Mouse (Mus musculus): ENCODE data around the gene Nfatc2ip. TPM values are rescaled to one million over a fixed set of nuclear protein-coding genes. Genes with fewer than 3 reads are reported as not detected.
A peak's percentile ranks its signal among the peaks of the same experiment; 100 is the strongest.

Gene Nfatc2ip
- polyA plus RNA-seq (2012; rRNA removed), result 11.0 and 15.7 TPM in 2 replicates

- DNase-seq (ENCODE audit: low read depth), result peak; percentile 99
- TF ChIP-seq CTCF (IDR thresholded peaks at IDR 0.05; ENCODE audit: borderline replicate concordance, extremely low read depth, insufficient read depth, insufficient read length), result no peak
- TF ChIP-seq POLR2A (IDR thresholded peaks at IDR 0.05; ENCODE audit: borderline replicate concordance, extremely low read depth, insufficient read depth, insufficient read length, poor library complexity, severe bottlenecking), result peak; percentile 52; the same call in 1 of the 2 replicates
Observed at GRCm38 (mm10) chr7:126396298-126397119, at the start of gene Nfatc2ip. TSS of gene Nfatc2ip (minus strand) at chr7:126396737.

GRCm38 (mm10) chr7:126446217-126446616 lies 49.7 kb upstream of the Nfatc2ip start:
- DNase-seq (ENCODE audit: low read depth), result no peak
- TF ChIP-seq CTCF (IDR thresholded peaks at IDR 0.05; ENCODE audit: borderline replicate concordance, extremely low read depth, insufficient read depth, insufficient read length), result no peak
- no peak for TF ChIP-seq POLR2A (IDR thresholded peaks at IDR 0.05; ENCODE audit: borderline replicate concordance, extremely low read depth, insufficient read depth, insufficient read length, poor library complexity, severe bottlenecking)

- TF ChIP-seq POLR2A (IDR thresholded peaks at IDR 0.05; ENCODE audit: borderline replicate concordance, extremely low read depth, insufficient read depth, insufficient read length, poor library complexity, severe bottlenecking) (no peak), CTCF (IDR thresholded peaks at IDR 0.05; ENCODE audit: borderline replicate concordance, extremely low read depth, insufficient read depth, insufficient read length) (no peak)
- DNase-seq (ENCODE audit: low read depth), result no peak
Observed at GRCm38 (mm10) chr7:126445104-126445815, 48.7 kb upstream of the Nfatc2ip start.

- TF ChIP-seq CTCF (IDR thresholded peaks at IDR 0.05; ENCODE audit: borderline replicate concordance, extremely low read depth, insufficient read depth, insufficient read length) (no peak), POLR2A (IDR thresholded peaks at IDR 0.05; ENCODE audit: borderline replicate concordance, extremely low read depth, insufficient read depth, insufficient read length, poor library complexity, severe bottlenecking) (no peak)
- DNase-seq (ENCODE audit: low read depth), result no peak
Observed at GRCm38 (mm10) chr7:126444536-126444935, 48.0 kb upstream of the Nfatc2ip start.

- TF ChIP-seq POLR2A (IDR thresholded peaks at IDR 0.05; ENCODE audit: borderline replicate concordance, extremely low read depth, insufficient read depth, insufficient read length, poor library complexity, severe bottlenecking) (no peak), CTCF (IDR thresholded peaks at IDR 0.05; ENCODE audit: borderline replicate concordance, extremely low read depth, insufficient read depth, insufficient read length) (no peak)
Observed at GRCm38 (mm10) chr7:126443997-126444396, 47.5 kb upstream of the Nfatc2ip start.

GRCm38 (mm10) chr7:126440134-126440533 lies 43.6 kb upstream of the Nfatc2ip start:
- no peak for TF ChIP-seq CTCF (IDR thresholded peaks at IDR 0.05; ENCODE audit: borderline replicate concordance, extremely low read depth, insufficient read depth, insufficient read length)
- no peak for TF ChIP-seq POLR2A (IDR thresholded peaks at IDR 0.05; ENCODE audit: borderline replicate concordance, extremely low read depth, insufficient read depth, insufficient read length, poor library complexity, severe bottlenecking)
- peak; percentile 17 for DNase-seq (ENCODE audit: low read depth)

More at GRCm38 (mm10) chr7:126443997-126444396, 47.5 kb upstream of the Nfatc2ip start:
- no peak for DNase-seq (ENCODE audit: low read depth)

GRCm38 (mm10) chr7:126436851-126437250 lies 40.3 kb upstream of the Nfatc2ip start:
- peak; percentile 58 for DNase-seq (ENCODE audit: low read depth)
- TF ChIP-seq POLR2A (IDR thresholded peaks at IDR 0.05; ENCODE audit: borderline replicate concordance, extremely low read depth, insufficient read depth, insufficient read length, poor library complexity, severe bottlenecking) (no peak), CTCF (IDR thresholded peaks at IDR 0.05; ENCODE audit: borderline replicate concordance, extremely low read depth, insufficient read depth, insufficient read length) (peak; percentile 90)

GRCm38 (mm10) chr7:126435801-126436200 lies 39.3 kb upstream of the Nfatc2ip start:
- TF ChIP-seq CTCF (IDR thresholded peaks at IDR 0.05; ENCODE audit: borderline replicate concordance, extremely low read depth, insufficient read depth, insufficient read length), result no peak
- DNase-seq (ENCODE audit: low read depth), result no peak

- no peak for DNase-seq (ENCODE audit: low read depth)
- TF ChIP-seq CTCF (IDR thresholded peaks at IDR 0.05; ENCODE audit: borderline replicate concordance, extremely low read depth, insufficient read depth, insufficient read length), result no peak
- TF ChIP-seq POLR2A (IDR thresholded peaks at IDR 0.05; ENCODE audit: borderline replicate concordance, extremely low read depth, insufficient read depth, insufficient read length, poor library complexity, severe bottlenecking), result no peak
Observed at GRCm38 (mm10) chr7:126434726-126435125, 38.2 kb upstream of the Nfatc2ip start.

GRCm38 (mm10) chr7:126430167-126430566 lies 33.6 kb upstream of the Nfatc2ip start:
- no peak for DNase-seq (ENCODE audit: low read depth)
- TF ChIP-seq POLR2A (IDR thresholded peaks at IDR 0.05; ENCODE audit: borderline replicate concordance, extremely low read depth, insufficient read depth, insufficient read length, poor library complexity, severe bottlenecking) (no peak), CTCF (IDR thresholded peaks at IDR 0.05; ENCODE audit: borderline replicate concordance, extremely low read depth, insufficient read depth, insufficient read length) (no peak)

GRCm38 (mm10) chr7:126429503-126429898 lies 33.0 kb upstream of the Nfatc2ip start:
- TF ChIP-seq CTCF (IDR thresholded peaks at IDR 0.05; ENCODE audit: borderline replicate concordance, extremely low read depth, insufficient read depth, insufficient read length) (no peak), POLR2A (IDR thresholded peaks at IDR 0.05; ENCODE audit: borderline replicate concordance, extremely low read depth, insufficient read depth, insufficient read length, poor library complexity, severe bottlenecking) (no peak)
- DNase-seq (ENCODE audit: low read depth), result no peak
